Mouse (Mus musculus): Measurements from ENCODE around the gene Fbln5.
A peak's percentile ranks its signal among the peaks of the same experiment; 100 is the strongest.

The Fbln5 gene

GRCm38 (mm10) chr12:101810515-101810914 lies 8.3 kb downstream of the Fbln5 start:
- DNase-seq (ENCODE audit: low read depth, low spot score): peak; percentile 33

- peak; percentile 46 for DNase-seq (ENCODE audit: low read depth, low spot score)
Observed at GRCm38 (mm10) chr12:101807400-101807799, 11.5 kb downstream of the Fbln5 start.

DNA sequence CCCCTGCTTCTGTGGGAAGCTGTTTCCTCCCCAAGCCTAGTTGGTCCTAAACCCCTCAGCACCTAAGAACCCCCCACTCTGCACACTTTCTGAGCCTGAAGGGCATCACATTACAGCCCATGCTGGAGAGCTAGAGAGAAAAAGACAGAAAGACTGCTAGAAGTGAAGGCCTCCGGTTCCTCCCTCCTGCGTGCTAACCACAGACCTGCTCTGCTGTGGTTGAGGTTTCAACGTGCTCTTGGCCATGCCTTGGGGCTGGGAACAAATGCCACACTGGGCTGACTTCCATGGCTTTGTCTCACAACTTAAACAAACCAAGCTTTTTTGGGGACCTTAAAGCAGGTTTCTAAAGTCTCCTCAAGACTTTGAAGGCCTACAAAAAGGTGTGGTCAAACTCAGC lies 16.4 kb downstream of the Fbln5 start:
- DNase-seq (ENCODE audit: low read depth, low spot score): no peak

DNA sequence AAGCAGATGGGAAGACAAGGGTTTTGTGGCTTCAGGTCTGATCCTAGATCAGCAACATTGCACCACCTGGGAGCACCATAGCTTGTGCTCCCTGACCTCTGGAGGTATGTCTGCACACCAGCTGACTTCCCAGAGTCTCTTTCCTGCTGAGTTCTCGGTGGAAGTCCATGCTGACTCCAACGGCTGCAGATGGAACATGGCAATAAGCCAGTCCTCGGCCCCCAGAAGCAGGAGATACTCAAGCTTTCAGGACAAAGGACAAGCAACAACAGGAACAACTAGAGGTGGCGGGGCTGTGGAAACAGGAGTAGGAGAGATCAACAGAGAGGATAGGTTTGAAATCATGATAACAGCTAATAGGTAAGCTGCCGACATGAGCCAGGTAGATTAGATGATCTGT lies 17.1 kb downstream of the Fbln5 start:
- DNase-seq (ENCODE audit: low read depth, low spot score): no peak

GRCm38 (mm10) chr12:101801051-101801450 lies 17.8 kb downstream of the Fbln5 start:
- no peak for DNase-seq (ENCODE audit: low read depth, low spot score)

DNA sequence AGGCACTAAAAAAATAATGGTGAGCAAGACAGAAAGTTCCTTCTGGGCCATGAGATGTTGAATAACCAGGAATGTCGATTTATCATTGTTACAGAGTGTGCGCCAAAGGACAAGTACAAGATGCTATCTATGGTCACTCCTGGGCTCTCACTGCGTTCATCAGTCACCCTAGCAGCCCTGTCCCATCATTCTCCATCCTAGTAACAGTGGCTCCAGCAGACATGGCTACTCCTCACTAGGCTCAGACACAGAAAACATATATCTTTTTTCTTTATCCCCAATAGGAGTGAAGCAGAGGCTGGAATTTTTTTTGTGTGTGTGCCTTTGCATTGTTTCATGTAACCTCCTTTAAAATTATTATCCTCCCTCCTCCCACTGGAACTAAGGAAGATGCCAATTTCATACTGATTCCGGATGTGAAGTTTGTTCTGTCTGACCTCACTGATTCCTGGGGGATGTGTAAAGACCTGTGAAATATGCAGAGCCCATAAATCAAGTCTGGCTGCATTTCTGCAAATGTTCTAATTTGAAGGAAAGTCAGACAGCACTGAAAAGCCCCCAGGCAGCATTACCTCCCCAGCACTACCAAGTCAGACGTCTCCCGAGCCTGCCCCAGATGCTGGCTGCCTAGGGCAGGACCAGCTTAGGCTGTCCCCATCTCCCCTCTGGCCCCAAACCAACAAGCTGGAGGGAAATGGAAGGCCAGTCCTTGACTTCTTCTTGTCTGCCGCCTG lies 20.5 kb downstream of the Fbln5 start:
- DNase-seq (ENCODE audit: low read depth, low spot score): peak; percentile 85

- DNase-seq (ENCODE audit: low read depth, low spot score): peak; percentile 77
Observed at GRCm38 (mm10) chr12:101794458-101794857, 24.4 kb downstream of the Fbln5 start.

GRCm38 (mm10) chr12:101793221-101793621 lies 25.6 kb downstream of the Fbln5 start:
- peak; percentile 17 for DNase-seq (ENCODE audit: low read depth, low spot score)

- no peak for DNase-seq (ENCODE audit: low read depth, low spot score)
Observed at GRCm38 (mm10) chr12:101792684-101793083, 26.2 kb downstream of the Fbln5 start.

DNA sequence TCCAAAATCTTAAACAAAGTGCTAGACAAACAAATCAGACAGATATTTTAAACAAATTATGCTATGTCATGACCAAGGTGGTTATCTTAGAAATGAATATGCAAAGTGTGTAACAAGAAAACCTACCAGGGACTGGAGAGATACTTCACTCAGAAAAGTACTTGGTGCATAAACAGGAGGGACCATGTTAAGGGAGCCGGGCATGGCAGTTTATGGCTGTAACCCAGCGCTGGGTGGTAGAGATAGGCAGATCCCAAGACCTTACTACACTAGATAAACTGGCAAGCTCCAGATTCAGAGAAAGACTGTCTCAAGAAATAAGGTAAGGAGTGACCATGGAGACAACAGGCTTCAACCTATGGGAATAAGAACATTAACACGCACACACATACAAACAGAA lies 29.1 kb downstream of the Fbln5 start:
- no peak for DNase-seq (ENCODE audit: low read depth, low spot score)

GRCm38 (mm10) chr12:101789250-101789649 lies 29.6 kb downstream of the Fbln5 start:
- DNase-seq (ENCODE audit: low read depth, low spot score): no peak

GRCm38 (mm10) chr12:101782787-101783186 lies 36.1 kb downstream of the Fbln5 start:
- no peak for DNase-seq (ENCODE audit: low read depth, low spot score)

DNA sequence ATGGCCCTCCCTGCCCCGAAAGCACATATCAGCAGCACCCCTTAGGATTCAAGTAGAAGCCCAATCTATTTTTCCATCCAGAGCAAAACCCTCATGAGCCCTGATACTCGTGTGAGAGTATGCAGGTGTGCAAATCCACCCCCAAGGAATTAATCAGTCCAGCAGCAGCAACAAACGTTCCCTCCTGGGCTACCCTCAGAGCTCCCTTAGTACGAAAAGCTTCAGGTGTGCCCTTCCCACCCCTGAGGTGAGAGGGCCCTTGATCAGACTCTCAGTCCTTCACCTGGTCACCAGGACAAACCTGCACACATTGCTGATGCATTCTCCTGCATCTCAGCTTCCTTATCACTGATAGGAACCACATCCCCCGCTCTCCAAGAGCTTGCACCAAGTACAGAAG lies 37.9 kb downstream of the Fbln5 start:
- DNase-seq (ENCODE audit: low read depth, low spot score): no peak

DNA sequence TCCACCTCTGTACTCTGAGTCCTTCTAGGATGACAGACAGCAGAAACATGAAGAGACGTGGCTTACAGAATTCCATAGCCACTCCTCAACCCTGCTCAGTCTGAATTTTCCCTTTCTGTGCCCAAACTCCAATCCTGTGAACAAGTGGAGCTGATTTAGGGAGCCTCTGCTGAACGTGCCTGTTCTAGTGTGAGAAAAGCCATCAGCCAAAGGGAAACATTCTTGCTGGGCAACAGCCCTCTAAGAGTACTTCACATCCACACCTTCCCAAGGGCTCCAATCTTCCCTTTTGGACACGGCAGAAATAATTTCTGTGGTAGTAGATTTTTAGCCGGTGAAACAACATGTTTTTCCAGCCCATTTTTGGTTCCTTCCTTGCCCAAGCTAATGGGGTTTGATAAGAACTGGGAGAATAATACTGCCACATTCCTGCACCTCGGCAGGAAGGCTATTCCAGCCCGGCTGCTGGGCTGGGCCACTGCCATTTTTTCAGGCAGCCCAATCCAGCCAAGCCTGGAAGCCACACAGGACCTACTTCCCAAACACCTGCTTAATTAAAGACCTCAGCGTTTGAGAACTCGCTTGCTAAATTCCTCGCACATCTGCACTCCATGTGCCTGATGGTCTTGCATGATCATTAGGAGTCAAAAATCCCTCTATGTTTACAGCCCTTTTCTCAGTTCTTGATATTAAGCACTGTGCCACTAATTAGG lies 41.1 kb downstream of the Fbln5 start:
- no peak for DNase-seq (ENCODE audit: low read depth, low spot score)

GRCm38 (mm10) chr12:101776383-101776782 lies 42.5 kb downstream of the Fbln5 start:
- no peak for DNase-seq (ENCODE audit: low read depth, low spot score)

DNA sequence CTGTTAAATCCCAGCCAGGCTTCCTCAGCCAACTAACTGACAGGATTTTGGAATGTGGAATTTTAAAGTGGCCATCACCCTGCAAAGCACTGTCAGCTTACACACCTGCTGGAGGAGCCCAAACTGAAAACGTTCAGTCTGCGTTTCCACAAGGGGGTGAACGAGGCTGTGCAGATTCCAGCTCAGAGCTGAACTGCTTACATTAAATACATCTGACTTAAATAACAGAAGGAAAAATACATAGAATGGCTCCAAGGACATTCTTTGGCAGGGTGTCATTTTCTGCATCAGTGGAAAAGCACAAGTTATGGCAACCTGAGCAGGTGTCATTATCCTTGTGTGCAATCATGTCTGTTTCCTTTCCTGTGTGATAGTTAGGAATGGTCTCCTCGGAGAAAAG lies 44.7 kb downstream of the Fbln5 start:
- no peak for DNase-seq (ENCODE audit: low read depth, low spot score)

DNA sequence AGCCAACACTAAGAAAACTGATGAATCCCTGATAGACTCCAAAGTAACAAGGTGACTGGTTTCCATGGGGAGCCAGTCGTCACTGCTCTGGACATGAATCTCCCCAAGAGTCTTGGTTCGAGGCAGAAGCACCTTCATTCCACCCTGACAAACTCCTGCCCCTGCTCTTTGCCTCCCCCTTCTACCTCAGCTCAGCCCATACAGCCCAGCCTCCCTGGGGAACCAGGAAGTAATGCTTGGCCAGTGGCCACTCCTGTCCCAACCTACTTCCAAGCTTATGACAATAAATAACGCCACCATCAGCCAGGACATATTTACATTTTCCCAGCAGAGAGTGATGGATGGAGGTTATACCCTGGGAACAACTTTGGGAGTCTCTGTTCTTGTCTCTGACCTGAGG lies 45.9 kb downstream of the Fbln5 start:
- no peak for DNase-seq (ENCODE audit: low read depth, low spot score)

DNA sequence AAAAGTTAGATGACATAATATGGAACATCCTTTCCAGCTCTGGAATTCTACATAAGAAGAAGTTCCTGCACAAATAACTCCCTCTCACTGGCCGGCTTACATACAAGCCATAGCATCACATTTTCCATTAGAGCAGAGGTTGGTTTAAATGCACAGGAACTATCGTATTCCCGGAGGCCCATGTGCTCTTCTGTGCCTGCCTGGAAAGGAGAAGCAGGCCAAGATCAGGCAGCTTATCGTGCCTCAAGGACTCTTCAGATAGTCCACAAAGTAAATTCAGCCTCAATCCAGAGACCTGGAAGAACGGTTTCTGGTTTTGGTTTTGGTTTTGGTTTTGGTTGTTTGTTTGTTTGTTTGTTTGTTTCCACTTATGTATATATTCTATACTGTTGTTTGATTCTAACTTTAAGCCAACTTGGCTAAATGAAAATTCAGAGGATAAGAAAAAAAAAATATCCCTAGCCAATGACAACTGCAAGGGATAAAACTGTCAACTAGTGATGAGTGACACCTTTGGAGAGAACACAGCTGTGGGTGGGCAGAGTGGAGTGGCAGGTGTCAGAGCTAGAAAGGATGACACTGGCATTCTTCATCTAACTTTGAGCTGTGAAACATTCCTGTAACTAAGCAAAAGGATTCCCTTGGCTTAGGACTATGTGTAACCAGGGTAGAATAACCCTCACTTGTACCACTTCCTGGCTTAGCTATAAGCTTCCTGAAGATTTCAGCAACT lies 48.4 kb downstream of the Fbln5 start:
- DNase-seq (ENCODE audit: low read depth, low spot score): no peak

- DNase-seq (ENCODE audit: low read depth, low spot score): peak; percentile 13
Observed at GRCm38 (mm10) chr12:101767306-101768053, 51.4 kb downstream of the Fbln5 start.

GRCm38 (mm10) chr12:101766228-101766852 lies 52.5 kb downstream of the Fbln5 start:
- DNase-seq (ENCODE audit: low read depth, low spot score): no peak

GRCm38 (mm10) chr12:101764870-101765269 lies 54.0 kb downstream of the Fbln5 start:
- peak; percentile 33 for DNase-seq (ENCODE audit: low read depth, low spot score)

Data from 3T3-L1 (cell line).